Mouse (Mus musculus) liver, postnatal 0 days (tissue): ENCODE measurements around the gene Crebzf. TPM values are rescaled to one million over a fixed set of nuclear protein-coding genes. Genes with fewer than 3 reads are reported as not detected.

Experiments used
- ATAC-seq: fragments of 200-750 bp; cut with Nextera tagmentation; 2 replicates; pipeline ENCODE4 v1.8.0; 2017; ENCODE audit warnings: mild to moderate bottlenecking, moderate library complexity
- DNase-seq: peaks from one replicate; pipeline ENCODE4 v3.0.0-alpha.2; 2016
- H3K27ac ChIP-seq: fragments of 300-500 bp; sonication (generic); 2 replicates; pipeline ENCODE4 v1.5.1; 2014; ENCODE audit warnings: antibody characterized with exemption, moderate library complexity, mild to moderate bottlenecking, low read depth
- H3K27me3 ChIP-seq: fragments of 300-500 bp; sonication (generic); 2 replicates; pipeline ENCODE4 v1.6.1; 2014; ENCODE audit warnings: low read length, control low read depth, mixed read lengths; ENCODE audit not compliant: insufficient read depth
- H3K36me3 ChIP-seq: fragments of 300-500 bp; sonication (generic); replicated peaks from 2 replicates; pipeline ENCODE4 v1.6.1; 2014; ENCODE audit warnings: mild to moderate bottlenecking, control low read depth, low read length, moderate library complexity, mixed read lengths; ENCODE audit not compliant: insufficient read depth
- H3K4me1 ChIP-seq: fragments of 300-500 bp; sonication (generic); 2 replicates; pipeline ENCODE4 v1.6.1; 2014; ENCODE audit warnings: antibody characterized with exemption, mild to moderate bottlenecking, control low read depth; ENCODE audit not compliant: insufficient read depth
- H3K4me2 ChIP-seq: fragments of 300-500 bp; sonication (generic); 2 replicates; pipeline ENCODE4 v1.6.1; 2014; ENCODE audit warnings: low read depth, mild to moderate bottlenecking, low read length, moderate library complexity, mixed read lengths
- H3K4me3 ChIP-seq: fragments of 300-500 bp; sonication (generic); 2 replicates; pipeline ENCODE4 v1.5.1; 2014; ENCODE audit warnings: low read depth, low read length
- H3K9ac ChIP-seq: fragments of 300-500 bp; sonication (generic); replicated peaks from 2 replicates; pipeline ENCODE4 v1.6.1; 2014; ENCODE audit warnings: mild to moderate bottlenecking, moderate library complexity
- H3K9me3 ChIP-seq: fragments of 300-500 bp; sonication (generic); 2 replicates; pipeline ENCODE4 v1.6.1; 2016; ENCODE audit warnings: mild to moderate bottlenecking, control low read depth, low read length, mixed read lengths
- CTCF ChIP-seq: sonication (generic); IDR thresholded peaks from 2 replicates; pipeline ENCODE4 v1.5.1; 2016; ENCODE audit warnings: antibody characterized with exemption, low read depth
- EP300 ChIP-seq: IDR thresholded peaks from 2 replicates; pipeline ENCODE4 v1.6.1; 2016; ENCODE audit warnings: antibody characterized with exemption, low read depth, mild to moderate bottlenecking
- WGBS: fragments of 180-500 bp; shearing (Covaris S2); extraction: QIAGEN DNeasy Blood & Tissue Kit; methylation state at CpG from one replicate; pipeline ENCODE4 v1.1.7; 2014; ENCODE audit not compliant: insufficient replicate concordance; 5-methylcytosine and 5-hydroxymethylcytosine counted together
- polyA plus RNA-seq: library from polyadenylated mRNA; unstranded; fragments of >200 nt; fragmentation: Nextera tagmentation; extraction: Ambion mirVana; gene quantifications from 2 replicates; pipeline ENCODE4 v1.2.1, GENCODE M21; 2015

Gene Crebzf
- polyA plus RNA-seq = 11.1 and 11.5 TPM in 2 replicates

GRCm38 (mm10) chr7:90442518-90443080 is at the start of gene Crebzf:
Crebzf (plus strand) TSS chr7:90442729.
- peak; percentile 97 for DNase-seq
- peaks cover 5% of the 10 kb centered on the region; the same call in 1 of the 2 replicates for H3K4me1 ChIP-seq
- H3K9me3 ChIP-seq = no peaks in the 10 kb centered on the region
- ATAC-seq = peak; percentile 94
- peak within 1 kb of the TSS; percentile 99 for H3K27ac ChIP-seq
- under 1% methylated on average over 48 of the region's 54 CpGs for WGBS
- peak within 1 kb of the TSS; percentile 91 for H3K4me3 ChIP-seq
- peaks cover 6% of the 10 kb centered on the region for H3K36me3 ChIP-seq
- H3K9ac ChIP-seq = peak within 1 kb of the TSS; percentile 96
- peak within 1 kb of the TSS; percentile 84 for H3K4me2 ChIP-seq
- TF ChIP-seq EP300 (peak; percentile 82), CTCF (no peak)
- H3K27me3 ChIP-seq = no peaks in the 10 kb centered on the region

- H3K36me3 ChIP-seq = no peaks in the 10 kb centered on the region
- no peak overlapping the region for H3K9ac ChIP-seq
- no peak overlapping the region for H3K27ac ChIP-seq
- H3K4me2 ChIP-seq = no peak overlapping the region
- no peak overlapping the region for H3K4me3 ChIP-seq
- ATAC-seq = no peak
- 55% methylated on average over 4 of the region's 4 CpGs for WGBS
- H3K27me3 ChIP-seq = no peaks in the 10 kb centered on the region
- no peaks in the 10 kb centered on the region for H3K9me3 ChIP-seq
- DNase-seq = no peak
- no peak for TF ChIP-seq CTCF
- no peak for TF ChIP-seq EP300
- H3K4me1 ChIP-seq = no peaks in the 10 kb centered on the region
Observed at GRCm38 (mm10) chr7:90395073-90395472, 47.5 kb upstream of the Crebzf start.

- H3K27me3 ChIP-seq = no peaks in the 10 kb centered on the region
- no peak for DNase-seq
- H3K9ac ChIP-seq = no peak overlapping the region
- H3K4me1 ChIP-seq = no peaks in the 10 kb centered on the region
- H3K9me3 ChIP-seq = no peaks in the 10 kb centered on the region
- H3K4me2 ChIP-seq = no peak overlapping the region
- no peak overlapping the region for H3K4me3 ChIP-seq
- WGBS = 69% methylated on average over 5 of the region's 5 CpGs
- H3K27ac ChIP-seq = no peak overlapping the region
- no peak for ATAC-seq
- H3K36me3 ChIP-seq = no peaks in the 10 kb centered on the region
- no peak for TF ChIP-seq CTCF
- no peak for TF ChIP-seq EP300
Observed at GRCm38 (mm10) chr7:90395928-90396327, 46.6 kb upstream of the Crebzf start.

GRCm38 (mm10) chr7:90409934-90410333 is 32.6 kb upstream of the Crebzf start:
- Histone ChIP-seq H3K9me3 (no peaks in the 10 kb centered on the region), H3K4me1 (no peaks in the 10 kb centered on the region), H3K4me2 (no peak overlapping the region), H3K27me3 (no peaks in the 10 kb centered on the region), H3K9ac (no peak overlapping the region), H3K4me3 (no peak overlapping the region), H3K36me3 (no peaks in the 10 kb centered on the region), H3K27ac (no peak overlapping the region)
- ATAC-seq (no peak), DNase-seq (peak; percentile 68)
- TF ChIP-seq EP300 (no peak), CTCF (peak; percentile 83)
- 39% methylated on average over 3 of the region's 3 CpGs for WGBS

GRCm38 (mm10) chr7:90426020-90427001 is 16.2 kb upstream of the Crebzf start, which contains the start of gene Ccdc89:
Ccdc89 (plus strand) TSS chr7:90426577.
- Histone ChIP-seq H3K4me3 (peak within 1 kb of the TSS; percentile 24), H3K9me3 (no peaks in the 10 kb centered on the region), H3K27ac (no peak within 1 kb of the TSS), H3K9ac (no peak within 1 kb of the TSS; the same call in 1 of the 2 replicates), H3K27me3 (no peaks in the 10 kb centered on the region), H3K36me3 (no peaks in the 10 kb centered on the region), H3K4me2 (peak within 1 kb of the TSS; percentile 65), H3K4me1 (no peaks in the 10 kb centered on the region)
- TF ChIP-seq CTCF = no peak
- no peak for TF ChIP-seq EP300
- DNase-seq (peak; percentile 66), ATAC-seq (peak; percentile 100)
- WGBS = 23% methylated on average over 29 of the region's 29 CpGs

- no peak overlapping the region for H3K9ac ChIP-seq
- no peak overlapping the region for H3K27ac ChIP-seq
- no peaks in the 10 kb centered on the region for H3K4me1 ChIP-seq
- whole genome bisulfite sequencing = 58% methylated on average over 9 of the region's 9 CpGs
- no peak for TF ChIP-seq EP300
- no peak for TF ChIP-seq CTCF
- no peaks in the 10 kb centered on the region for H3K9me3 ChIP-seq
- ATAC-seq (no peak), DNase-seq (no peak)
- H3K36me3 ChIP-seq = no peaks in the 10 kb centered on the region
- H3K27me3 ChIP-seq = no peaks in the 10 kb centered on the region
- 0 out of 2 replicates have a peak overlapping the region, but pooled peaks have one; percentile 24 for H3K4me3 ChIP-seq
- peak overlapping the region; percentile 65; the same call in 1 of the 2 replicates for H3K4me2 ChIP-seq
Observed at GRCm38 (mm10) chr7:90427006-90427405, 15.5 kb upstream of the Crebzf start.
